Mouse (Mus musculus): ENCODE measurements around the gene Gm4969. TPM values are rescaled to one million over a fixed set of nuclear protein-coding genes. Genes with fewer than 3 reads are reported as not detected.

Gene Gm4969
- polyA plus RNA-seq, 1 experiment from 2014 or later, result 2.2 TPM

DNA sequence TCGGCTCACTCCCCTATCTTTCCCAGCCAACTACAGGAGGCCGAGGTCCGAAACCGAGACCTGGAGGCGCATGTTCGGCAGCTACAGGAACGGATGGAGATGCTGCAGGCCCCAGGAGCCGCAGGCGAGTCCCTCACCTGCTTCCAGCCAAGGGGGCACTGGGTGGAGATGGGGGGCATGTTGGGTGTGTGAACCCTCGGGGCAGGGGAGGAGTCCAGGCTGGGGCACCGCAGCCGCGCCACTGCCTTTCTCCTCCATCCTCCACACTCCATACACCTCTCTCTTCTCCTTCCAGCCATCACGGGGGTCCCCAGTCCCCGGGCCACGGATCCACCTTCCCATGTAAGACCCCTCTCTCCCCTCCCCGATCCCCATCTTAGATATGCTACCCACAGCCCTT lies 26.3 kb downstream of the Gm4969 start:
- no peak overlapping the region for H3K4me3 ChIP-seq
- no peak for ATAC-seq (ENCODE audit: low FRiP score)
- 33% methylated on average over 16 of the region's 17 CpGs for WGBS
- peaks cover 54% of the 10 kb centered on the region for H3K36me3 ChIP-seq
- H3K27ac ChIP-seq, result peak overlapping the region; percentile 44; the same call in 1 of the 2 replicates
- H3K9ac ChIP-seq, result 0 out of 2 replicates have a peak overlapping the region, but pooled peaks have one; percentile 19
- no peaks in the 10 kb centered on the region for H3K9me3 ChIP-seq
- peak overlapping the region; percentile 96; the same call in 1 of the 2 replicates for H3K4me2 ChIP-seq
- H3K27me3 ChIP-seq, result peaks cover 59% of the 10 kb centered on the region
- peaks cover 50% of the 10 kb centered on the region for H3K4me1 ChIP-seq (replicated peaks)

DNA sequence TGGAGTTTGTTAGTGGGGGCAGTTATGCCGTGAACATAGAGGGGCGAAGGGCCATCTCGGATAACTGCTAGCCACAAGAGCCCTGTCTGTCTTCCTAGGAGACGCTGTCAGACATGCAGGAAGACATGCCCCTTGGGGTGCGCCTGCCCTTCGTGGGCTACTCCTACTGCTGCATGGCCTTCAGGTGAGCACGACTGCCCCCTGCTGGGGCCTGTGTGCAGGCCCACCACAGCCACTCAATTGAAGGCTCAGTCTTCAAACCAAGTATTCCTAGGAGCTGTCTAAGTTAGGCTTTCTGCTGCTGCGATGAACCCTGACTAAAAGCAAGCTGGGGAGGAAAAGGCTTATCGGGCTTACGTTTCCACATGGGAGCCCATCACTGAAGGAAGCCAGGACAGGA lies 29.4 kb downstream of the Gm4969 start:
- H3K9me3 ChIP-seq, result no peaks in the 10 kb centered on the region
- peaks cover 45% of the 10 kb centered on the region for H3K4me1 ChIP-seq (replicated peaks)
- H3K27ac ChIP-seq, result no peak overlapping the region
- whole genome bisulfite sequencing, result 44% methylated on average over 10 of the region's 10 CpGs
- H3K4me3 ChIP-seq, result no peak overlapping the region
- peaks cover 65% of the 10 kb centered on the region for H3K36me3 ChIP-seq
- H3K4me2 ChIP-seq, result no peak overlapping the region
- H3K9ac ChIP-seq, result no peak overlapping the region
- no peak for ATAC-seq (ENCODE audit: low FRiP score)
- H3K27me3 ChIP-seq, result peaks cover 42% of the 10 kb centered on the region

DNA sequence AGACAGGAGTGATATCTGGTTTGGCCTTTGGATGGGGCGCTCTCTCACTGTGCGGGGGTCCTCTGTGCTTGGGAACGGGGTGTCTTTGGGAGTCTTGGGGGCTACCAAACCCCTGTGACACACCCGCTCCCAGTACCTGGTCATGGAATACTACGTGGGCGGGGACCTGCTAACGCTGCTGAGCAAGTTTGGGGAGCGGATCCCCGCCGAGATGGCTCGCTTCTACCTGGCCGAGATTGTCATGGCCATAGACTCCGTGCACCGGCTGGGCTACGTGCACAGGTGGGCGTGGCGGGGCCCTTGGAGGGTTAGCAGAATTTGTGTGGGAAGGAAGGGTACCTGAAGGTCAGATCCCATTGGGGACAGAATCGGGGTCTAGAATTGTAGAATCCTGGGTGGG lies 31.4 kb downstream of the Gm4969 start:
- Histone ChIP-seq H3K4me2 (no peak overlapping the region), H3K9me3 (no peaks in the 10 kb centered on the region), H3K4me3 (no peak overlapping the region), H3K9ac (no peak overlapping the region), H3K27me3 (peaks cover 26% of the 10 kb centered on the region), H3K4me1 (replicated peaks) (peaks cover 42% of the 10 kb centered on the region), H3K27ac (no peak overlapping the region), H3K36me3 (peaks cover 75% of the 10 kb centered on the region)
- no peak for ATAC-seq (ENCODE audit: low FRiP score)
- WGBS, result 60% methylated on average over 18 of the region's 18 CpGs

DNA sequence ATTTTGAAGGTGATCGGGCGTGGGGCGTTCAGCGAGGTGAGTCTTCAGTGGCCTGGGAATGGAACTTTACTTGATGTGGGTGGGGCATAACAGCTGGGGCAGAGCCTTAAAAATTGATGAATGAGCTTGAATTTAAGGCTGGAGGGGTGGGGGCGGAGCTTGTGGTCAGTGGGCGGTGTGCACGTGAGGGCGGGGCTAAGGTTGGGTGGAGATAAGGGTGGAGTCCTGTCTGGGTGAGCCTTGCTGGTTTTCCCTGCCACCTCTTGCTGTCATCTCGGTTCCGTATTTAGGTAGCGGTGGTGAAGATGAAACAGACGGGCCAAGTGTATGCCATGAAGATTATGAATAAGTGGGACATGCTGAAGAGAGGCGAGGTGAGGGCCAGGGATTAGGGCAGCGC lies 32.1 kb downstream of the Gm4969 start:
- H3K27ac ChIP-seq, result no peak overlapping the region
- H3K36me3 ChIP-seq, result peaks cover 75% of the 10 kb centered on the region
- 0 out of 2 replicates have a peak overlapping the region, but pooled peaks have one; percentile 36 for H3K9ac ChIP-seq
- H3K9me3 ChIP-seq, result no peaks in the 10 kb centered on the region
- no peak overlapping the region; the same call in 1 of the 2 replicates for H3K4me2 ChIP-seq
- peaks cover 49% of the 10 kb centered on the region for H3K4me1 ChIP-seq (replicated peaks)
- peaks cover 19% of the 10 kb centered on the region for H3K27me3 ChIP-seq
- no peak for ATAC-seq (ENCODE audit: low FRiP score)
- WGBS, result 18% methylated on average over 14 of the region's 14 CpGs
- no peak overlapping the region for H3K4me3 ChIP-seq

DNA sequence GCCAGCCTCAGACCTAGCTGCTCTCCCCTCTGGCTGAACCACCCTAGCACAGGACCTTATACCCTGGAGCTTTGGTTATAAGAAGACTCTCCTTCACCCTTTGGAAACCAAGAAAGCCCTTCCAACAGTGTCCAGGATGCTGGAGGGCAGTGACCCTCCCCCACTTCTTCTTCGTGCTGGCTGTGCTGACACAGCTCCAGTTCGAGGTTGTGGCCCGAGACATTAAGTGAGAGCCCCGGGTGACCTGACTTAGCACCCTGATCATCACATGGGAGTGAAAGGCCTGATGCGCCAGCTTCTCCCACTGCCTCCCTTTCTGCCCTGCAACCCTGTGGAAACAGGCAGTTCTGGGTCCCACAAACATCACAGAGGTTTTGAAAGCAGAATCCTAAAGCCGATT lies 32.7 kb downstream of the Gm4969 start:
- peaks cover 50% of the 10 kb centered on the region for H3K4me1 ChIP-seq (replicated peaks)
- H3K4me3 ChIP-seq, result no peak overlapping the region
- H3K4me2 ChIP-seq, result no peak overlapping the region; the same call in 1 of the 2 replicates
- peak overlapping the region; percentile 36 for H3K9ac ChIP-seq
- H3K27ac ChIP-seq, result no peak overlapping the region
- no peaks in the 10 kb centered on the region for H3K9me3 ChIP-seq
- ATAC-seq (ENCODE audit: low FRiP score), result no peak
- H3K27me3 ChIP-seq, result peaks cover 13% of the 10 kb centered on the region
- WGBS, result 10% methylated on average over 6 of the region's 6 CpGs
- H3K36me3 ChIP-seq, result peaks cover 75% of the 10 kb centered on the region

DNA sequence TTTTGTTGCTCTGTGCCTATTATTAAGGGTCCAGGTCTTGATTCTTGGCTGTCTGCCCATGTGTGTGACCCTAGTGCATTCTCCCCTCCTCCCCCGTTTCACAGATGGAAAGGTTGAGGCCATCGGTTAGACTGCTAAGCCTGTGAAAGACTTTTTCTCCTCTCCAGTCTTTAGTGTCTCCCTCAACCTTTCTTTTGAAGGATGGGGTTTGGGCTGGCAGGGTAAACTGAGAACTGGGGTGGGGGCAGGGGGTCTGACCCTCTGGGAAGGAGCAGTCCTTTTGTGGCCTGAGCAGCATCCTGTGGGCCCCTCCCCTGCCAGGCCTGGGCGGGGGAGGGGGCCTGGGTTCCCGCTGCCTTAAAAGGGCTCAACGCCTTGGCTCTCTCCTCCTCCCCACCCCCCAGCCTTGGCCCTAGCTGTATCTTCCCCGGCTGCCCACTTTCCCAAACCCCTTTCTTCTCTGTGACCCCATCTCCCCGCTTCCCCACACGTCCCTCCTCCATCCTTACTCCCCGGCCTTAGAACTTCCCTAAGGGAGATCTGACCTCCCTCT lies 33.2 kb downstream of the Gm4969 start:
- no peak for ATAC-seq (ENCODE audit: low FRiP score)
- Histone ChIP-seq H3K4me1 (replicated peaks) (peaks cover 50% of the 10 kb centered on the region), H3K27me3 (peaks cover 8% of the 10 kb centered on the region), H3K4me3 (no peak overlapping the region), H3K36me3 (peaks cover 75% of the 10 kb centered on the region), H3K9ac (peak overlapping the region; percentile 36), H3K4me2 (no peak overlapping the region), H3K27ac (no peak overlapping the region), H3K9me3 (no peaks in the 10 kb centered on the region)
- WGBS, result 27% methylated on average over 9 of the region's 9 CpGs

DNA sequence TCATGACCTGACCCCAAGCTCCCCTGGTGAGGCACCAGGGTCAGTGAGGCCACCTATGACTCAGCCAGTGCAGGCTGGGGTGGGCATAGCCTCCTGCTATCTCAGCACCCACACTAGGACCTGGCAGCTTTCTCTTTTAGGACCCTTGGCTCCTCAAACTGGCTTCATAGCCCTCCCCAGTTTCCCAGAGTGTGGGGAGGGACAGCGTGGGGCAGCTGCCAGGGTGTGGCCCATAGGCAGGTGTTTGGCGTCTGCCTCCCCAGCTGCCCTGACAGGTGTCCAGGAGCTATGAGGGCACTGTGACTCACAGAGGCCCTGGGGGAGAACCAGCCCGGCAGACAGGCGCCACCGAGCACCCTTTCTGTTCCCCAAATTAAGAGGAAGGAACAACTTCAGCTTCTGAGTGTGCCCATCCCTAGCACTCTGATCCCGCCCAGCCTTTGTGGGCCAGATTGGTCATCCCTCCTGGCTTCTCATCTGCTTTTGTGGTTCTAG lies 33.8 kb downstream of the Gm4969 start:
- H3K4me1 ChIP-seq (replicated peaks), result peaks cover 50% of the 10 kb centered on the region
- H3K27me3 ChIP-seq, result peaks cover 8% of the 10 kb centered on the region
- WGBS, result 66% methylated on average over 6 of the region's 6 CpGs
- no peak overlapping the region for H3K4me2 ChIP-seq
- H3K9ac ChIP-seq, result no peak overlapping the region
- H3K9me3 ChIP-seq, result no peaks in the 10 kb centered on the region
- no peak overlapping the region for H3K27ac ChIP-seq
- H3K36me3 ChIP-seq, result peaks cover 77% of the 10 kb centered on the region
- ATAC-seq (ENCODE audit: low FRiP score), result no peak
- no peak overlapping the region for H3K4me3 ChIP-seq

DNA sequence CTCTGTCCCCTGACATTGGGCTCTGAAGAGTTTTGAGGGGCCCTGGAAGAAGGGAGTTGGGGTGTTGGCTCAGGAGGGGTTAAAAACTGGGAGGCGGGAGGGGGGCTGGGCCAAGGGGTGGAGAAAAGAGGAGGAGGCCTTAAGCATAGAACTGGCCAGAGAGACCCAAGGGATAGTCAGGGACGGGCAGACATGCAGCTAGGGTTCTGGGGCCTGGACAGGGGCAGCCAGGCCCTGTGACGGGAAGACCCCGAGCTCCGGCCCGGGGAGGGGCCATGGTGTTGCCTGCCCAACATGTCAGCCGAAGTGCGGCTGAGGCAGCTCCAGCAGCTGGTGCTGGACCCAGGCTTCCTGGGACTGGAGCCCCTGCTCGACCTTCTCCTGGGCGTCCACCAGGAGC lies 34.5 kb downstream of the Gm4969 start, which contains the start of gene Dmpk:
TSS of gene Dmpk (plus strand) at position 149 of the 400 bp plus-strand sequence.
- Histone ChIP-seq H3K9me3 (no peaks in the 10 kb centered on the region), H3K9ac (no peak within 1 kb of the TSS), H3K27me3 (peaks cover 8% of the 10 kb centered on the region), H3K4me1 (replicated peaks) (peaks cover 50% of the 10 kb centered on the region), H3K4me2 (no peak within 1 kb of the TSS), H3K36me3 (peaks cover 78% of the 10 kb centered on the region), H3K4me3 (no peak within 1 kb of the TSS), H3K27ac (no peak within 1 kb of the TSS)
- ATAC-seq (ENCODE audit: low FRiP score), result no peak
- WGBS, result 51% methylated on average over 10 of the region's 10 CpGs

DNA sequence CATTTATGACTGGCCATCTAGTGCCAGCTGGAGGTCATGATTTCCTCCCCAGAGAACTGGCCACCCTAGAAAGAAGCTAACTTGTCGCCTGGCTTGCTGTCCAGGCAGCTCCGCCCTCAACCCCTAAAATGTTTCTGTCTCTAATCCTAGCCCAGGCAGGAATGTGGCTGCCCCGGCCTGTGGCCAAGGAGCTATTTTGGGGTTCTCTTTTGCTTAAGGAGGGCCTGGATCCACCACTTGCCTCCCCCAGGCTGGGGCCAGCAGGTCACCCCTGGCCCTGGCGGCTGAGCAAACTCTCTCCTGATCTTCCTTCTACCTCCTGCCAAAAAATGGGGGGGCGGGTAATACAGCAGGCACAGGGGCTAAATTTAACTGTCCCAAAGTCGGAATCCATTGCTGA lies 35.1 kb downstream of the Gm4969 start:
- WGBS, result 65% methylated on average over 6 of the region's 6 CpGs
- Histone ChIP-seq H3K4me1 (replicated peaks) (peaks cover 52% of the 10 kb centered on the region), H3K4me2 (no peak overlapping the region), H3K9ac (no peak overlapping the region), H3K27ac (no peak overlapping the region), H3K36me3 (peaks cover 78% of the 10 kb centered on the region), H3K27me3 (peaks cover 8% of the 10 kb centered on the region), H3K9me3 (no peaks in the 10 kb centered on the region), H3K4me3 (no peak overlapping the region)
- no peak for ATAC-seq (ENCODE audit: low FRiP score)

DNA sequence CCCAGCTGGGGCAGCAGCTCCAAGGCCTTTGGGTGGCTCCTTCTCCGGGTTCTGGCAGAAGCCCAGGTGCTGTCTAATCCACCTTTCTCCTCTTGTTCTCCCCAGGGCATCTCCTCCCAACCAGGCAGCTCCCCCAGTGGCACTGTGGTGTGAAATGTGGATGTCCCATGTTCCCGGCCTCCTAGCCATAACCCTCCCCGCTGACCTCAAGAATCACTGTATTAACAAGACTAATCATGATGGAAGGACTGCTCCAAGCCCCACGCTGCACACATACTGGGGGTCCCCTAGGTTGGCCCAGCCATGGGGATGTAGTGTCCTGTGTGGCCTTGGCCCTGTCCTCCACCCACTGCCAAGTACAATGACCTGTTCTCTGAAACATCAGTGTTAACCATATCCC lies 36.0 kb downstream of the Gm4969 start:
- WGBS, result 90% methylated on average over 4 of the region's 4 CpGs
- Histone ChIP-seq H3K27me3 (peaks cover 8% of the 10 kb centered on the region), H3K27ac (no peak overlapping the region), H3K4me3 (no peak overlapping the region), H3K9ac (no peak overlapping the region), H3K4me1 (replicated peaks) (peaks cover 61% of the 10 kb centered on the region), H3K36me3 (peaks cover 71% of the 10 kb centered on the region), H3K9me3 (no peaks in the 10 kb centered on the region), H3K4me2 (no peak overlapping the region)
- no peak for ATAC-seq (ENCODE audit: low FRiP score)

DNA sequence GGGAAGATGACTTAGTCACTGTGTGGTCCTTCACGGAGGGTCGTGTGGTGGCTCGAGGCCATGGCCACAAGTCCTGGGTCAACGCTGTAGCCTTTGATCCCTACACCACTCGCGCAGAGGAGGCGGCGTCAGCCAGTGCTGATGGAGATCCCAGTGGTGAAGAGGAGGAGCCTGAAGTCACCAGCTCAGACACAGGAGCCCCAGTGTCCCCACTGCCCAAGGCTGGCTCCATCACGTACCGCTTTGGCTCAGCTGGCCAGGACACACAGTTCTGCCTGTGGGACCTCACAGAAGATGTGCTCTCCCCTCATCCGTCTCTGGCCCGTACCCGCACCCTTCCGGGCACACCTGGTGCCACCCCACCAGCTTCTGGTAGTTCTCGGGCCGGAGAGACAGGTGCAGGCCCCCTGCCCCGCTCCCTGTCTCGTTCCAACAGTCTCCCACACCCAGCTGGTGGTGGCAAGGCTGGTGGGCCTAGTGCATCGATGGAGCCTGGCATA lies 37.7 kb downstream of the Gm4969 start:
- Histone ChIP-seq H3K36me3 (peaks cover 65% of the 10 kb centered on the region), H3K27ac (no peak overlapping the region), H3K4me2 (no peak overlapping the region), H3K9me3 (no peaks in the 10 kb centered on the region), H3K27me3 (peaks cover 8% of the 10 kb centered on the region), H3K4me1 (replicated peaks) (peaks cover 61% of the 10 kb centered on the region), H3K9ac (no peak overlapping the region), H3K4me3 (no peak overlapping the region)
- 86% methylated on average over 19 of the region's 19 CpGs for WGBS
- ATAC-seq (ENCODE audit: low FRiP score), result no peak

DNA sequence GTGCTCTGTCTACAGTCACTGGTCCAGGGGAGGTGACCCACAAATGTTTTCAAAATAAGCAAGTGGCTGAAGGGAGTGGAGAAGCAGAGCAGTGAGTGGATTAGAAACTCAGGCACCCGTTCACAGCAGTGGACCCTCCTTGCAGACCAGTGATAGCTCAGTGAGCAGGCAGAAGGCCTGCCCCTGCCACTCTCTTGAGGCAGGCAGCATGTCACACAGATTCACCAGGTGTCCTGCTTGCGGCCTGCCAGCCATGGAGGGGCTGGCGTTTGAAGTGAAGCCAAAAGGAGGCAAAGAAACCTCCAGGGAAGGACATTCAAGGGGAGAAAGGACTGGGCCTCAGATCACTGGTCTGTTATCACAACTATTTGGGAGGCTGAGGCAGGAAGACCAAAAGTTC lies 39.4 kb downstream of the Gm4969 start:
- H3K27ac ChIP-seq, result no peak overlapping the region
- no peaks in the 10 kb centered on the region for H3K9me3 ChIP-seq
- H3K4me2 ChIP-seq, result no peak overlapping the region
- no peak overlapping the region for H3K4me3 ChIP-seq
- no peak for ATAC-seq (ENCODE audit: low FRiP score)
- peaks cover 58% of the 10 kb centered on the region for H3K36me3 ChIP-seq
- no peak overlapping the region for H3K9ac ChIP-seq
- H3K27me3 ChIP-seq, result no peaks in the 10 kb centered on the region
- WGBS, result 87% methylated on average over 3 of the region's 3 CpGs
- peaks cover 49% of the 10 kb centered on the region for H3K4me1 ChIP-seq (replicated peaks)

DNA sequence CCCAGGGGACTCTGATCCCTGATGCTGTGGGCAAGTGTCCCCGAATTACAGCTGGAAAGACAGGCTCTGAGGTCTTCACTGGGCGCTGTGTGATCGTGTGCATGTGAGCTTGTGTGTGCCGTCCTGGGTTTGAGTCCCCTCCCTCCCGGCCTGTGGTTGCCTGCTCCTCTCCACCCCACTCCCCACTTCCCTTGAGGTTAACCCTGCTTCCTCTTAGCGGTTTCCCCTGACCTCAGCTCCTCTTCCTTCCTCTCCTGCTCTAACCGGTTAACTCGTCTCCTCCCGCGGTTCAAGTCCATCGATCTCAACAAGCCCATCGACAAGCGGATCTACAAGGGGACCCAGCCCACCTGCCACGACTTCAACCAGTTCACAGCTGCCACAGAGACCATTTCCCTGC lies 40.4 kb downstream of the Gm4969 start:
- peak overlapping the region; percentile 98 for H3K9ac ChIP-seq
- H3K4me3 ChIP-seq, result peak overlapping the region; percentile 100
- H3K4me1 ChIP-seq (replicated peaks), result peaks cover 41% of the 10 kb centered on the region
- 74% methylated on average over 14 of the region's 14 CpGs for WGBS
- no peak for ATAC-seq (ENCODE audit: low FRiP score)
- H3K27me3 ChIP-seq, result no peaks in the 10 kb centered on the region
- H3K36me3 ChIP-seq, result peaks cover 50% of the 10 kb centered on the region
- no peak overlapping the region for H3K27ac ChIP-seq
- H3K4me2 ChIP-seq, result peak overlapping the region; percentile 99
- no peaks in the 10 kb centered on the region for H3K9me3 ChIP-seq
